Mouse (Mus musculus) retina, postnatal 1 day (tissue): ENCODE results near the gene Napepld.
"Not testable (repeated sequence)": the region's sequence is repeated elsewhere in the genome, so short reads cannot be mapped to it uniquely, and the experiment has no call there.

ENCODE experiments used
- DNase-seq: peaks from one replicate; pipeline ENCODE4 v3.0.0-alpha.2; 2012

Gene Napepld

GRCm38 (mm10) chr5:21660850-21661249 is 40.3 kb downstream of the Napepld start:
- DNase-seq: no peak

- DNase-seq: peak; percentile 83
These were observed 42.4 kb downstream of the Napepld start for GRCm38 (mm10) chr5:21658623-21659395.

- DNase-seq: no peak
These were observed 43.2 kb downstream of the Napepld start for GRCm38 (mm10) chr5:21658038-21658437.

GRCm38 (mm10) chr5:21656912-21657311 is 44.3 kb downstream of the Napepld start:
- no peak for DNase-seq

GRCm38 (mm10) chr5:21651885-21652612 is 49.1 kb downstream of the Napepld start:
- DNase-seq: no peak

GRCm38 (mm10) chr5:21650736-21651135 is 50.5 kb downstream of the Napepld start:
- no peak for DNase-seq

- no peak for DNase-seq
These were observed 55.1 kb downstream of the Napepld start for GRCm38 (mm10) chr5:21646133-21646491.

- peak; percentile 97 for DNase-seq
These were observed 55.6 kb downstream of the Napepld start, which contains the start of the genes Fbxl13 and Armc10 for GRCm38 (mm10) chr5:21645439-21646132. Gene Fbxl13, minus strand, starts transcription at chr5:21645634. Gene Armc10, plus strand, starts transcription at chr5:21645813.

- DNase-seq: no peak
These were observed 56.2 kb downstream of the Napepld start for GRCm38 (mm10) chr5:21644891-21645438.

GRCm38 (mm10) chr5:21643606-21644005 is 57.6 kb downstream of the Napepld start:
- no peak for DNase-seq

GRCm38 (mm10) chr5:21640961-21641360 is 60.2 kb downstream of the Napepld start:
- peak; percentile 56 for DNase-seq

- DNase-seq: no peak
These were observed 75.3 kb downstream of the Napepld start for GRCm38 (mm10) chr5:21625916-21626315.

GRCm38 (mm10) chr5:21616450-21617009 is 84.7 kb downstream of the Napepld start:
- DNase-seq: no peak

GRCm38 (mm10) chr5:21614299-21614698 is 86.9 kb downstream of the Napepld start:
- DNase-seq: not testable (repeated sequence)
